Mouse (Mus musculus) c-Kit-positive CD71-positive TER-119-negative erythroid progenitor cells, embryonic 14.5 days (primary cell): Measurements from ENCODE around the gene Lipf.
A peak's percentile ranks its signal among the peaks of the same experiment; 100 is the strongest.

Experiments used
- DNase-seq: peaks from one replicate; pipeline ENCODE4 v3.0.0-alpha.2; 2013; ENCODE audit warnings: low read depth

Gene Lipf

GRCm38 (mm10) chr19:33960887-33961286 lies at the start of gene Lipf:
Gene Lipf, plus strand, starts transcription at chr19:33961187.
- DNase-seq = no peak

- no peak for DNase-seq
Measured at GRCm38 (mm10) chr19:33924099-33924498, 36.9 kb upstream of the Lipf start.

DNA sequence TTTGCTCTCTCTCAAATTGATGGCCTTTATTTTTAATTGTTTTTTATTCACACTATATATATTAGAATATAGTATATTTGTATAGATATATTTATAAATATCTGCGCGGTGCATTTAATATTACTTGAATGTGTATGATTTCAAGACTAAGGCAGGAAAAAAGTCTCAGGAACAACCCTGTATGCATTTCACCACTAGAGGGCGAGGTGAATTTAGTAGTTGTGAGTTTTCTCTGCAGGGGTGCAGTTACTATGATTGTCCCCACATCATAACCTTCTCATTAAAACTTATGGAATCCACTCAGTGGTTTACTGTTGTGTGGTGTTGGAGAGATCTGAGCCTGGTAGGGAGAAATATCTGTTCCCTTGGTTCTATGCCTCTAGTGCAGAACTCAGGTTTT lies 18.0 kb downstream of the Lipf start:
- peak; percentile 1 for DNase-seq

DNA sequence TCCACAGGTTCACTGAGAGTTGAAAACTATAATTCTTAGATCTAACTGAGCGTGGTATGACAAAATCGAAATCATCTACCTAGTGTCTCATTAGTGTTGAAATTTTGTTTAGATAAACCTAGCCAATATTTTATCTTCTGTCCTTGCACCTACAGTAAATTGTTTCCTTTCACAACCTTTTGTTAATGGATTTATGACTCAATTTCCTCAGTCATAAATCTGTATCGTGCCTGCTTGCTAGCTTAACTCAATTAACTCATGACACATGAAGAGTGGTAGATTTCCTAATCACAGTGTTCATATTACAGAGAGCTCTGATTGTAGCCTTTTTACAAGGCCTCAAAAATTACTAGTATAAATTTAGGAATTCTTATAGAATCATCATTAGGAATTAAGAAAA lies 22.1 kb downstream of the Lipf start:
- no peak for DNase-seq

- no peak for DNase-seq
Measured at GRCm38 (mm10) chr19:34008002-34008401, 47.0 kb downstream of the Lipf start, which contains the start of gene Lipk. Gene Lipk, plus strand, starts transcription at chr19:34008290.

DNA sequence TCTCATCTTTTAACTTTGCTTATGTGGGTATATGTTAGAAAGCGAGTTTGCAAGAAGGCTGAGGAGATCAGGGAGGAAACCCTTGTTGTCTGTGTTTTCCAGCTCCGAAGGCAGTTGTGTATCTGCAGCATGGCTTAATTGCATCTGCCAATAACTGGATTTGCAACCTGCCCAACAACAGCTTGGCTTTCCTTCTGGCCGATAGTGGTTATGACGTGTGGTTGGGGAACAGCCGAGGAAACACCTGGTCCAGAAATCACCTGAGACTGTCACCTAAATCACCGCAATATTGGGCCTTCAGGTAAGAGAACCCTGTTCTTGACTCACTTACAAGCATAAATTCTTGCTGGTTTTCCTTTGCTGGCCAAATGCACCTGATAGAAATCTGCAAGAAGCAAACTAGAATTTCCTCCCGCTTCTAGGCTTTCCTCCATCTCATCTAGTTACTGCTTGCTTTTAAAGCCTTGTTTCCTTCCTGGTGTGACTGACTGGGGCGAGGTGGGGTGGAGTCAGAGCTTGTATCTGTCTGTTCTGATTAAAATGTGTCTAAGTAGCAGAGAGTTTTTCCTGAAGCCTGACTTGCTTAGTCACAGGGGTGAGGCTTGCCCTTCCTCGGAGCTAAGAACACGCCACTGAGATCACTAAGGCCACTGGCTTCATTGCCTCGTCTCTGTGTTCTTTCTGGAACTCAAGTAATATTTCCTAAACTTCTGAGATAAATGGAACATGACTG lies 60.6 kb downstream of the Lipf start:
- DNase-seq = no peak

GRCm38 (mm10) chr19:34022759-34023158 lies 61.8 kb downstream of the Lipf start:
- peak; percentile 0 for DNase-seq
